Mouse (Mus musculus) B cell, adult (primary cell): ENCODE results near the gene AI837181. TPM values are rescaled to one million over a fixed set of nuclear protein-coding genes. Genes with fewer than 3 reads are reported as not detected.

Experiments used
- total RNA-seq: library from RNA; stranded (reverse); gene quantifications from 4 replicates; pipeline ENCODE4 v1.2.4, GENCODE M21; 2023; ENCODE audit not compliant: inconsistent age

The AI837181 gene
- total RNA-seq, result 56.0 to 61.6 TPM (median 59.0 TPM) in 4 replicates

DNA sequence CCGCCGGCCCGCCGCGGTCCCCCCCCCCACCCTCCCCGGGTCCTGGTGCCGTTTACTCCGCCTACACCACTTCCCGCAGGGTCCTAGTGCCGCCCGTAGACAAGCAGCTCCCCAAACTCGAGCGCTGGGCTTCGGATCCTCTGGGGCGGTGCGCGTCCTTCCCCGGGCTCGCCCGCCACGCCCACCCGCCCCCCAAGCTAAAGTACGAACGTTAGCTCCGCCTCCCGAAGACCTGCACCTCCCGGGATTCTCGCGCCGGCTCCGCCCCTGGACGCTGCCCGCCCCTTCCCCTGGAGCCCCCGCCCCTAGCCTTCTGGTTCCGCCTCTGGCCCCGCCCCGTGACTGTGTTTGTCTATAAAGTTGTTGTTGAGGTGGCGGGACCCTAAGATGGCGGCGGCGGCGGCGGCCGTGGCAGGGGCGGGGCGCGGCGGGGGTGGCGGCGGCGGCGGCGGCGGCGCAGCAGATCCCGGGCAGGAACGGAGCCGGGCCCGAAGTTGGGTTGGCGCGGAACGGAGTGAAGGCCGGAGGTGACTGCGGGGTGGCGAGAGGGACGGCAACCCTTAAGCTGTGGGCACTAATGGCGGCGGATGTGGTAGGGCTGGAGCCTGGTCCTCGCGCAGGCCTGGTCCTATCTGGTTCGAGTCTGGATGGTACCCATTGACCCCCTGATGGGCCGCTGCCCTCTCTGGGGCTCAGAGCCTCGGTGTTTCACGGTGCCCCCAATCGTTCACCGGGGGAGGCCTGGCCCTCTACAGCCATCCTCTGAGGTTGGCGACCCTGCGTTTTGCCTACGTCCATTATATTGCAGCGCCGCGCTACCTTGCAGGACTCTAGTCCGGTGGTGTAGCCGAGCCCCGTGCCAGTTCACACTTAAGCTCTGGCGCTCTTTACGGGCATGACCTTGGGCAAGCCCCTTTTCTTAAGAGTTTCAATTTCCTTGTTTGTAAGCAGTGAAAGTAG is at the start of gene AI837181, which contains the start of gene Drap1:
Gene AI837181 (plus strand): TSS at position 363 of the 960 bp plus-strand sequence.
Gene Drap1 (minus strand): TSS at position 198 of the 960 bp plus-strand sequence.

DNA sequence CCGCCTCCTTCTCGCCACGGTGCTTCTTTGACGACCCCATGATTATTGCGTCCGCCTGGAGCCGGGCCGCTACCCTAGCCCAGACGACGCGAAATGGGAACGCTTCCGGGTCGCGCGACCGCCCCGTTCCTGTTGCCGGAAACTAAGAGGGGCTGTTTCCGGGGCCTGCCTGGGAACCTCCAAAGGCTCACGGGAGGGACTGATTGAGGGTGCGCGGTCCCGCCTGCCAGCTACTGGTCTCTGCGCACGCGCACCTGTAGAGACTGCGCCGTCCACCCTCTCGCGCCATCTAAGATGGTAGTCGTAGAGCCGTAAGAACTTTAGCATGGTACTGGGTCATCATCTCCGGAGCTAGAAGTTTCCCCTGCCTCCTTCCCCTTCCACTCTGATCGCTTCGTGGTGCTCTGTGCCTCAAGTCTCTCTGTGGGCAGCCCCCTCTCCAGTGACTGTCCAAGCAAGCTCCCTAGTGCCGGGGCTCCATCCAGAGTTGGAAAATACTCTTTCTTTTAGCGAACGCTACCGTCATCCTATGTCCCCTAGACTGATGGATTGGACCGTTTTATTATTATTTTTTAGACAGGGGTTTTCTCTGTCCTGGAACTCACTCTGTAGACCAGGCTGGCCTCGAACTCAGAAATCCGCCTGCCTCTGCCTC is 36.2 kb upstream of the AI837181 start, which contains the start of gene Sart1:
Gene Sart1 (minus strand): TSS at position 116 of the 655 bp plus-strand sequence.

DNA sequence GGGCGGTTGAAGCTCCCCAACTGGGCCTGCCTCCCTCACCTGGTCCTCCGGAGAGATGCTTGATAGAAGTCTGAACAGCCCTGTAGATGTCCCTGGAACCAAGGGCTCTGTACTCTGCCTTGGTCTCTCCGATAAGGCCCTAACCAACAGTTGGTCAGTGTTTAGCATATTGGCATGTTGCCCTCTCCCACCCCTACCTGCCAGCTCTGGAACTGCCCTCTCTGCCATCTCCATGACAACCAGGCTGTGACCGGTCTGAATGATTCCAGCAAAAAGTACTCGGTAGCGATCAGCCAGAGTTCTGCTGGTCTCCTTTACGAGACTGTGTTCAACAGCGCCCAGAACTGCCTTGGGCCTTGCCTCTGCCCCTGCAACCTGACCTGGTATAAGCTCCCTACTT is 22.7 kb upstream of the AI837181 start, which contains the start of gene Tsga10ip:
Gene Tsga10ip (minus strand): TSS at position 234 of the 400 bp plus-strand sequence.

DNA sequence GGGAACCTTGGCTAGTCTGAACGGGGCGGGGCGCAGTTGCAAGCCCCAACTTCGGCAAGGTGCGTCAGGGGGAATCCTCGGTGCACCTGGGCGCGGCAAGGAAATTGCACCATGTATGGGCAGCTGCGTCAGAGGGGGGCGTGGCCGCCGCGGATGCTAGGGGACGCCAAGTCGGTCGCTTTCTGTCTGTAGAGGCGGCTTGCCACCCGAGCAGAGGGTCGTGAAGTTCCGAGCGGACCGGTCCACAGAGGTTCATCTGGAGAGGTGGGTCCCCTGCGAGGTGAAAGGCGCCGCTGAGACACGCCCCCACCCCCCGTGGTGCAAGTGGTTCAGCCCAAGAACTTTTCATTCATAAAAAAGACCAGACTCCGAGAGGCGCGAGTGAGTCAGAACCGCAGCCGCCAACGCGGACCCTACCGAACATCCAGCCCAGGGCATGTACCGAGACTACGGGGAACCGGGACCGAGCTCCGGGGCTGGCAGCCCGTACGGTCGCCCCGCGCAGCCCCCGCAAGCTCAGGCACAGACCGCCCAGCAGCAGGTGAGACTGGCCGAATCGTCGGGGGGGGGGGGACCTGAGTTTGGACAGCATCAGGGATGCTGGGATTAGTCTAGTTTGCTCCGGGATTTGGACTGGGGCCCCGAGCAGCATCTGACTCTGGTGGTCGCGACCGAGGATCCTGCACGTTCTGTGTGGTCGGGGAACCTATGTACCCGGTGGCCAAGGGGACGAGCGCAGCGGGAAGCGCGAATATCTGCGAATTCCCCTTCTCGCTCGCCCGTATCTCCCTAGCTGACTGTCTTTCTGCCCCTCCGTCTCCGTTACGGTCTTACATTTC is 22.8 kb downstream of the AI837181 start, which contains the start of gene Fosl1:
Gene Fosl1 (plus strand): TSS at position 33 of the 839 bp plus-strand sequence.

DNA sequence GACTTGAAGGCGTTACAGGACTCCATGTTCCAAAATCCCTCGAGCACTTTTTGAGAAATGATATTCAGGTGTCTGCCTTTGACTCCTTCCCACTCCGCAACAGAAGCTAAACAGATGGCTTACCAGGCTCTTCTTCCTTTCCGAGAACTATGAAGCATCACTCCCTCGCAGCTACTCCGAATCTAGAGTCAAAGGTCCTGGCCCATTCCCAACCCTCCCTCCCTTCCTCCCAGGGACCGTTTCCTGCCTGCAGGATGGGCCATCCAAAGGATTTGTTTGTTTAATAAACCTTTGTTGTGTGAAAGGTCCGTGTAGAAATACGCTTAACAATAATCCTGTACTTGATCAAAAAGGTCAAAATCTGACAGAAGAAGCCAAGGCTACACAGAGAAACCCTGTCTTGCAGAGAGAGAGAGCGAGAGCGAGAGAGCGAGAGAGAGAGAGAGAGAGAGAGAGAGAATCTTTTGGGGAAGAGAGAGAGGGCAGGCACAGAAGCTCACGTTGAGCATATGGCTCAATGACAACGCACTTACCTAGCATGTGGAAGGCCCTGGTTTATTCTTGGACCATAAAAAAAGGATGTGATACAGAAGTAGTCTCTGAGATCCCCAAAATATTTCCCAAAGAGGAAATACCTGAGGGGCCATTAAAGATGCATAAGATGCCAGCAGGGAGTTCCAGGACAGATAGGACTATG is 33.0 kb downstream of the AI837181 start, which contains the start of gene Ccdc85b:
Gene Ccdc85b (minus strand): TSS at position 149 of the 697 bp plus-strand sequence.

DNA sequence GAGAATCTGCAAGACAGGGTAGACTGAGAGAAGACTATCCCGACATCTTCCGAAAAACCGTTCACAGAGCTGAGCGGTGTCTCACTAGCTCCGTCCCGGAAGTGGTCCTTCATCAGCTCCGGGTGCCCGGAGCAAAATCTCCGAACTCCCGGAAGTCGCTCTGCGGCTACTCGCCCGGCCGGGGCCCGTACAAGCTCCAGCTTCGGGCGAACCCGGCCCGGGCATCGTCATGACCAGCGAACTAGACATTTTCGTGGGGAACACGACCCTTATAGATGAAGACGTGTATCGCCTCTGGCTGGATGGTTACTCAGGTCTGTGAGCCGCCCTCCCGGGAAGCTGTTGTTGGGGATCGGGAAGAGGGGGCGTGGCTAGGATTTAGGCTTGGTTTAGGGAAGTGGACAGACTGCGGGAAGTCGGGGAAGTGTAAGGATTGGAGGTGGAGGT is 35.5 kb downstream of the AI837181 start, which contains the start of gene Fibp:
Gene Fibp (plus strand): TSS at position 151 of the 447 bp plus-strand sequence.

DNA sequence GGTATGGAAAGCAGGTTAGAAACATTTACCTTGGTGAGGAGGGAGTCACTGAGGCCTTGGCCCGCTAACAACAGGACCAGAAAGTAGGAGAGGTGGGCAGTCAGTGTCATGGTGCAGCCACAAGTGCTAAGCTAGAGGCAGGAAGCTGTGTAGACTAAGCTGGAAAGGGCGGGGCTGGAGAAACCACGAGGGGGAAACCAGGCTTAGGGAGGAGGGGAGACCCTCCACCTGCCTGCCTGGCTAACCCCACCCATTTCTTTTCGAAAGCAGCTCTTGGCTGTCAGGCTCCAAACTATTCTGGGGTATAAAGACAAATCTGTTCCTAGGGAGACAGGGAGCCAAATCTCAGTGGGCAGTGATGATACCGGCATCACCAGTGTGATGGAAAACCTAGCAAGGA is 43.4 kb downstream of the AI837181 start, which contains the start of gene Ctsw:
Gene Ctsw (minus strand): TSS at position 134 of the 400 bp plus-strand sequence.

DNA sequence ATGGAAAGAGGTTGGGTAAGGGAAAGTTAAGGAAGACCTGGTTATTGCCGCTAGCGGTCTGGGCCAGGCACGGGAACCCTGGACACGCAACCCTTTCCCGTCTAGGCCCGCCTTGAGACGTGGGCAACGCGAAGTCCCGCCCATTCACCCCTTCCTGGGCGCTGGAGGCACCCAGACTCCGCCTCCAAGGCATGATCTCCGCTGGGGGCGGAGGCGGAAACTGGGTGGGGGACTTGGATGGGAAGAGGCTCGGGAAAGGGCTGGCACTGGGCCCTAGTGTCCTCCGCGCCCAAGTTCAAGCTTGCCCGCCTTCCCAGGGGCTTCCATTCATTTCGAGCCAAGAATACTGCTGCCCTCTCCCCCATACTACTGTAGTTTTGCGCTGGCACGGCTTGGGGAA is 48.8 kb downstream of the AI837181 start, which contains the start of gene Efemp2:
Gene Efemp2 (plus strand): TSS at position 235 of the 400 bp plus-strand sequence.

Other genes starting within 250 kb of the AI837181 start
- 72.2 to 78.0 TPM (median 74.1 TPM) in 4 replicates for gene Pacs1, start 152.0 kb upstream of the AI837181 start, total RNA-seq
- 317 to 332 TPM (median 327 TPM) in 4 replicates for gene Sf3b2, start 129.7 kb upstream of the AI837181 start, total RNA-seq
- not detected in 4 replicates for gene Gal3st3, start 126.8 kb upstream of the AI837181 start, total RNA-seq
- gene Catsper1, start 89.4 kb upstream of the AI837181 start, total RNA-seq, result not detected in 4 replicates
- gene Cst6, start 75.6 kb upstream of the AI837181 start, total RNA-seq, result 0.58 to 1.0 TPM in 2 of 4 replicates, not detected in the others
- 34.1 to 40.3 TPM (median 37.2 TPM) in 4 replicates for gene Eif1ad, start 58.4 kb upstream of the AI837181 start, total RNA-seq
- gene Banf1, start 58.0 kb upstream of the AI837181 start, total RNA-seq, result 90.5 to 106 TPM (median 95.8 TPM) in 4 replicates
- gene Sart1, start 36.4 kb upstream of the AI837181 start, total RNA-seq, result 176 to 199 TPM (median 188 TPM) in 4 replicates
- gene Tsga10ip, start 22.6 kb upstream of the AI837181 start, total RNA-seq, result not detected in 4 replicates
- gene Drap1, start 165 bp upstream of the AI837181 start, total RNA-seq, result 168 to 181 TPM (median 171 TPM) in 4 replicates
- gene Fosl1, start 22.4 kb downstream of the AI837181 start, total RNA-seq, result 0.55 to 3.8 TPM (median 0.75 TPM) in 4 replicates
- gene Ccdc85b, start 32.8 kb downstream of the AI837181 start, total RNA-seq, result 2.8 to 3.3 TPM (median 3.0 TPM) in 4 replicates
- gene Fibp, start 35.5 kb downstream of the AI837181 start, total RNA-seq, result 107 to 110 TPM (median 109 TPM) in 4 replicates
- gene Ctsw, start 43.4 kb downstream of the AI837181 start, total RNA-seq, result 0.90 to 2.0 TPM (median 1.3 TPM) in 4 replicates
- 1.8 TPM in 1 of 4 replicates, not detected in the others for gene Efemp2, start 48.8 kb downstream of the AI837181 start, total RNA-seq
- gene Mus81, start 63.3 kb downstream of the AI837181 start, total RNA-seq, result 40.8 to 48.0 TPM (median 43.1 TPM) in 4 replicates
- 1,329 to 1,431 TPM (median 1,341 TPM) in 4 replicates for gene Cfl1, start 65.3 kb downstream of the AI837181 start, total RNA-seq
- 0.93 to 2.6 TPM (median 2.2 TPM) in 4 replicates for gene 1700020D05Rik, start 78.6 kb downstream of the AI837181 start, total RNA-seq
- gene Snx32, start 85.4 kb downstream of the AI837181 start, total RNA-seq, result 7.9 to 10.5 TPM (median 9.1 TPM) in 4 replicates
- 0.27 TPM in 1 of 4 replicates, not detected in the others for gene Ovol1, start 135.5 kb downstream of the AI837181 start, total RNA-seq
- gene Ap5b1, start 142.9 kb downstream of the AI837181 start, total RNA-seq, result 13.8 to 21.1 TPM (median 19.0 TPM) in 4 replicates
- gene Rnaseh2c, start 176.7 kb downstream of the AI837181 start, total RNA-seq, result 88.3 to 130 TPM (median 99.7 TPM) in 4 replicates
- gene Kat5, start 185.1 kb downstream of the AI837181 start, total RNA-seq, result 104 to 120 TPM (median 115 TPM) in 4 replicates
- gene Rela, start 212.3 kb downstream of the AI837181 start, total RNA-seq, result 140 to 150 TPM (median 143 TPM) in 4 replicates
- gene Sipa1, start 238.6 kb downstream of the AI837181 start, total RNA-seq, result 618 to 650 TPM (median 632 TPM) in 4 replicates